Mouse (Mus musculus): Measurements from ENCODE around the gene Vmn1r210. TPM values are rescaled to one million over a fixed set of nuclear protein-coding genes. Genes with fewer than 3 reads are reported as not detected.
"Not testable (repeated sequence)": the region's sequence is repeated elsewhere in the genome, so short reads cannot be mapped to it uniquely, and the experiment has no call there.

The Vmn1r210 gene
- not detected for polyA plus RNA-seq (2021)

- ChIA-PET POLR2A (no interaction called here), CTCF (no interaction called here)
- H3K27me3 ChIP-seq, result no peaks in the 10 kb centered on the region
- in situ Hi-C loops (cut with MboI; ENCODE audit: low pct_unique_long_range_greater_than_20kb), result loop anchor here (25.0 kb wide), 2 partner anchors 94 to 581 kb away; partner anchors contain the start of genes Abt1 and Vmn1r207-ps
- no peak for TF ChIP-seq CTCF (IDR thresholded peaks at IDR 0.05)
- ATAC-seq, result no peak
- no peak for DNase-seq (ENCODE audit: low read depth, low spot score)
Measured at GRCm38 (mm10) chr13:22831248-22831647, at the start of gene Vmn1r210. Gene Vmn1r210 (minus strand): TSS chr13:22831348.

GRCm38 (mm10) chr13:22879257-22879656 is 48.1 kb upstream of the Vmn1r210 start:
- no peak for TF ChIP-seq CTCF (IDR thresholded peaks at IDR 0.05)
- ChIA-PET POLR2A (no interaction called here), CTCF (no interaction called here)
- H3K27me3 ChIP-seq, result no peaks in the 10 kb centered on the region
- no peak for DNase-seq (ENCODE audit: low read depth, low spot score)
- in situ Hi-C loops (cut with MboI; ENCODE audit: low pct_unique_long_range_greater_than_20kb), result no loop called here
- no peak for ATAC-seq

- DNase-seq (ENCODE audit: low read depth, low spot score), result no peak
- ChIA-PET POLR2A (no interaction called here), CTCF (no interaction called here)
Measured at GRCm38 (mm10) chr13:22857461-22857860, 26.3 kb upstream of the Vmn1r210 start, which contains the start of gene Vmn1r211. Gene Vmn1r211 (minus strand): TSS chr13:22857561.

GRCm38 (mm10) chr13:22854760-22855159 is 23.6 kb upstream of the Vmn1r210 start:
- H3K27me3 ChIP-seq, result no peaks in the 10 kb centered on the region
- no peak for TF ChIP-seq CTCF (IDR thresholded peaks at IDR 0.05)
- POLR2A ChIA-PET, result no interaction called here
- DNase-seq (ENCODE audit: low read depth, low spot score) (no peak), ATAC-seq (no peak)
- CTCF ChIA-PET, result no interaction called here
- in situ Hi-C loops (cut with MboI; ENCODE audit: low pct_unique_long_range_greater_than_20kb), result no loop called here

More at GRCm38 (mm10) chr13:22857461-22857860, 26.3 kb upstream of the Vmn1r210 start, which contains the start of gene Vmn1r211:
- H3K27me3 ChIP-seq, result no peaks in the 10 kb centered on the region
- TF ChIP-seq CTCF (IDR thresholded peaks at IDR 0.05), result no peak
- ATAC-seq, result no peak
- in situ Hi-C loops (cut with MboI; ENCODE audit: low pct_unique_long_range_greater_than_20kb), result no loop called here

- POLR2A ChIA-PET, result no interaction called here
- DNase-seq (ENCODE audit: low read depth, low spot score), result no peak
- CTCF ChIA-PET, result no interaction called here
- in situ Hi-C loops (cut with MboI; ENCODE audit: low pct_unique_long_range_greater_than_20kb), result loop anchor here (25.0 kb wide), 2 partner anchors 109 to 566 kb away; partner anchors contain the start of genes Abt1 and Vmn1r207-ps
- no peak for TF ChIP-seq CTCF (IDR thresholded peaks at IDR 0.05)
- H3K27me3 ChIP-seq, result no peaks in the 10 kb centered on the region
- no peak for ATAC-seq
Measured at GRCm38 (mm10) chr13:22846798-22847197, 15.7 kb upstream of the Vmn1r210 start.

GRCm38 (mm10) chr13:22844304-22844703 is 13.2 kb upstream of the Vmn1r210 start:
- in situ Hi-C loops (cut with MboI; ENCODE audit: low pct_unique_long_range_greater_than_20kb), result loop anchor here (25.0 kb wide), 2 partner anchors 107 to 568 kb away; partner anchors contain the start of genes Abt1 and Vmn1r207-ps
- POLR2A ChIA-PET; CTCF ChIA-PET; DNase-seq (ENCODE audit: low read depth, low spot score); H3K27me3 ChIP-seq; ATAC-seq: not testable (repeated sequence)

- ATAC-seq; POLR2A ChIA-PET; H3K27me3 ChIP-seq; DNase-seq (ENCODE audit: low read depth, low spot score); CTCF ChIA-PET: not testable (repeated sequence)
- in situ Hi-C loops (cut with MboI; ENCODE audit: low pct_unique_long_range_greater_than_20kb), result loop anchor here (25.0 kb wide), 2 partner anchors 92 to 583 kb away; partner anchors contain the start of genes Abt1 and Vmn1r207-ps
Measured at GRCm38 (mm10) chr13:22829395-22829794, 1.8 kb downstream of the Vmn1r210 start.

GRCm38 (mm10) chr13:22821601-22822000 is 9.5 kb downstream of the Vmn1r210 start:
- POLR2A ChIA-PET; DNase-seq (ENCODE audit: low read depth, low spot score); CTCF ChIA-PET; ATAC-seq; in situ Hi-C loops (cut with MboI; ENCODE audit: low pct_unique_long_range_greater_than_20kb); H3K27me3 ChIP-seq: not testable (repeated sequence)

- POLR2A ChIA-PET; H3K27me3 ChIP-seq; CTCF ChIA-PET; in situ Hi-C loops (cut with MboI; ENCODE audit: low pct_unique_long_range_greater_than_20kb); ATAC-seq; DNase-seq (ENCODE audit: low read depth, low spot score): not testable (repeated sequence)
Measured at GRCm38 (mm10) chr13:22809582-22809981, 21.6 kb downstream of the Vmn1r210 start, which contains the start of gene Vmn1r209. Gene Vmn1r209 (minus strand): TSS chr13:22809682.

- DNase-seq (ENCODE audit: low read depth, low spot score); in situ Hi-C loops (cut with MboI; ENCODE audit: low pct_unique_long_range_greater_than_20kb); POLR2A ChIA-PET; ATAC-seq; H3K27me3 ChIP-seq; CTCF ChIA-PET: not testable (repeated sequence)
Measured at GRCm38 (mm10) chr13:22788096-22788495, 43.1 kb downstream of the Vmn1r210 start.

GRCm38 (mm10) chr13:22784159-22784558 is 47.0 kb downstream of the Vmn1r210 start:
- in situ Hi-C loops (cut with MboI; ENCODE audit: low pct_unique_long_range_greater_than_20kb); DNase-seq (ENCODE audit: low read depth, low spot score); H3K27me3 ChIP-seq; ATAC-seq; CTCF ChIA-PET; POLR2A ChIA-PET: not testable (repeated sequence)

GRCm38 (mm10) chr13:22777300-22777699 is 53.8 kb downstream of the Vmn1r210 start, which contains the start of gene Vmn1r208:
Gene Vmn1r208 (minus strand): TSS chr13:22777400.
- POLR2A ChIA-PET; CTCF ChIA-PET; ATAC-seq; in situ Hi-C loops (cut with MboI; ENCODE audit: low pct_unique_long_range_greater_than_20kb); DNase-seq (ENCODE audit: low read depth, low spot score); H3K27me3 ChIP-seq: not testable (repeated sequence)

Other genes starting within 250 kb of the Vmn1r210 start
- gene Vmn1r205, start 238.3 kb downstream of the Vmn1r210 start, polyA plus RNA-seq (2021), result not detected
- gene Vmn1r206, start 207.1 kb downstream of the Vmn1r210 start, polyA plus RNA-seq (2021), result not detected
- not detected for gene Vmn1r207-ps, start 101.7 kb downstream of the Vmn1r210 start, polyA plus RNA-seq (2021)
- not detected for gene Vmn1r208, start 53.9 kb downstream of the Vmn1r210 start, polyA plus RNA-seq (2021)
- gene Vmn1r209, start 21.7 kb downstream of the Vmn1r210 start, polyA plus RNA-seq (2021), result not detected
- gene Vmn1r211, start 26.2 kb upstream of the Vmn1r210 start, polyA plus RNA-seq (2021), result not detected
- not detected for gene Vmn1r212, start 52.9 kb upstream of the Vmn1r210 start, polyA plus RNA-seq (2021)
- not detected for gene Vmn1r213, start 176.3 kb upstream of the Vmn1r210 start, polyA plus RNA-seq (2021)
- not detected for gene Vmn1r214, start 199.1 kb upstream of the Vmn1r210 start, polyA plus RNA-seq (2021)
- gene Vmn1r215, start 236.7 kb upstream of the Vmn1r210 start, polyA plus RNA-seq (2021), result not detected